Mouse (Mus musculus) testis, adult 2 months (tissue): ENCODE data around the gene Frmd4a. TPM values are rescaled to one million over a fixed set of nuclear protein-coding genes. Genes with fewer than 3 reads are reported as not detected.
"Not testable (repeated sequence)": the region's sequence is repeated elsewhere in the genome, so short reads cannot be mapped to it uniquely, and the experiment has no call there.

Experiments
- H3K27ac ChIP-seq: fragments of 200-500 bp; 2 replicates; pipeline ENCODE4 v1.5.1; 2012; ENCODE audit warnings: low read depth, low read length; ENCODE audit not compliant: control insufficient read depth, insufficient read depth
- H3K27me3 ChIP-seq: fragments of 200-500 bp; 2 replicates; pipeline ENCODE4 v1.6.1; 2012; ENCODE audit warnings: mild to moderate bottlenecking, low read length, moderate library complexity; ENCODE audit not compliant: control insufficient read depth, insufficient read depth
- H3K36me3 ChIP-seq: fragments of 200-500 bp; 2 replicates; pipeline ENCODE4 v1.6.1; 2012; ENCODE audit warnings: mild to moderate bottlenecking, low read length; ENCODE audit not compliant: control insufficient read depth, insufficient read depth
- H3K4me1 ChIP-seq: fragments of 200-500 bp; 2 replicates; pipeline ENCODE4 v1.6.1; 2012; ENCODE audit warnings: low read length; ENCODE audit not compliant: control insufficient read depth, insufficient read depth
- H3K4me3 ChIP-seq: fragments of 200-500 bp; 2 replicates; pipeline ENCODE4 v1.5.1; 2012; ENCODE audit warnings: low read depth, mild to moderate bottlenecking, low read length, moderate library complexity, mixed read lengths; ENCODE audit not compliant: control insufficient read depth
- CTCF ChIP-seq: fragments of 200-500 bp; IDR thresholded peaks from 2 replicates; pipeline ENCODE4 v1.5.1; 2012; ENCODE audit warnings: low read depth, mild to moderate bottlenecking, inconsistent platforms, low read length, moderate library complexity; ENCODE audit not compliant: control insufficient read depth, insufficient read depth, insufficient replicate concordance
- POLR2A ChIP-seq: fragments of 200-500 bp; IDR thresholded peaks from 2 replicates; pipeline ENCODE4 v1.6.1; 2012; ENCODE audit warnings: low read depth, mild to moderate bottlenecking, inconsistent platforms, low read length, moderate library complexity; ENCODE audit not compliant: control insufficient read depth
- polyA plus RNA-seq: library from polyadenylated mRNA; depleted of rRNA; stranded (reverse); fragments of >200 nt; gene quantifications from 2 replicates; pipeline ENCODE4 v1.2.3, GENCODE M21; 2012

The Frmd4a gene
- polyA plus RNA-seq, 1 experiment: 6.1 TPM

GRCm38 (mm10) chr2:4335881-4336280, 318.4 kb downstream of the Frmd4a start:
- Histone ChIP-seq H3K27me3 (no peaks in the 10 kb centered on the region), H3K4me3 (no peak overlapping the region), H3K27ac (no peak overlapping the region), H3K36me3 (no peaks in the 10 kb centered on the region), H3K4me1 (no peaks in the 10 kb centered on the region)
- TF ChIP-seq CTCF (no peak), POLR2A (no peak)

- H3K36me3 ChIP-seq, H3K27me3 ChIP-seq, H3K27ac ChIP-seq, H3K4me1 ChIP-seq, H3K4me3 ChIP-seq: not testable (repeated sequence)
These were observed 320.8 kb downstream of the Frmd4a start for GRCm38 (mm10) chr2:4338290-4338689.

- H3K36me3 ChIP-seq: no peaks in the 10 kb centered on the region
- no peaks in the 10 kb centered on the region for H3K27me3 ChIP-seq
- H3K27ac ChIP-seq: no peak overlapping the region
- TF ChIP-seq CTCF: no peak
- no peak for TF ChIP-seq POLR2A
- H3K4me1 ChIP-seq: no peaks in the 10 kb centered on the region
- no peak overlapping the region for H3K4me3 ChIP-seq
These were observed 321.6 kb downstream of the Frmd4a start for GRCm38 (mm10) chr2:4339128-4339527.

- Histone ChIP-seq H3K27ac (no peak overlapping the region), H3K27me3 (no peaks in the 10 kb centered on the region), H3K4me1 (no peaks in the 10 kb centered on the region), H3K36me3 (no peaks in the 10 kb centered on the region), H3K4me3 (no peak overlapping the region)
- no peak for TF ChIP-seq CTCF
- no peak for TF ChIP-seq POLR2A
These were observed 322.2 kb downstream of the Frmd4a start for GRCm38 (mm10) chr2:4339530-4340218.

GRCm38 (mm10) chr2:4340378-4340777, 322.9 kb downstream of the Frmd4a start:
- H3K36me3 ChIP-seq: no peaks in the 10 kb centered on the region
- no peak overlapping the region for H3K27ac ChIP-seq
- no peaks in the 10 kb centered on the region for H3K27me3 ChIP-seq
- H3K4me1 ChIP-seq: no peaks in the 10 kb centered on the region
- no peak overlapping the region for H3K4me3 ChIP-seq
- TF ChIP-seq POLR2A (no peak), CTCF (no peak)

- TF ChIP-seq POLR2A (no peak), CTCF (no peak)
- Histone ChIP-seq H3K27ac (no peak overlapping the region), H3K27me3 (no peaks in the 10 kb centered on the region), H3K4me3 (no peak overlapping the region), H3K36me3 (no peaks in the 10 kb centered on the region), H3K4me1 (no peaks in the 10 kb centered on the region)
These were observed 323.6 kb downstream of the Frmd4a start for GRCm38 (mm10) chr2:4341141-4341540.

GRCm38 (mm10) chr2:4342005-4342404, 324.5 kb downstream of the Frmd4a start:
- no peaks in the 10 kb centered on the region for H3K4me1 ChIP-seq

GRCm38 (mm10) chr2:4344411-4344810, 326.9 kb downstream of the Frmd4a start:
- Histone ChIP-seq H3K27me3 (no peaks in the 10 kb centered on the region), H3K4me3 (no peak overlapping the region), H3K36me3 (no peaks in the 10 kb centered on the region), H3K4me1 (no peaks in the 10 kb centered on the region), H3K27ac (no peak overlapping the region)
- no peak for TF ChIP-seq POLR2A
- TF ChIP-seq CTCF: no peak

More at GRCm38 (mm10) chr2:4342005-4342404, 324.5 kb downstream of the Frmd4a start:
- no peak for TF ChIP-seq CTCF
- TF ChIP-seq POLR2A: no peak
- Histone ChIP-seq H3K4me3 (no peak overlapping the region), H3K36me3 (no peaks in the 10 kb centered on the region), H3K27me3 (no peaks in the 10 kb centered on the region), H3K27ac (no peak overlapping the region)
